Mouse (Mus musculus): Measurements from ENCODE around the gene Ppp4r4.
"Not testable (repeated sequence)": the region's sequence is repeated elsewhere in the genome, so short reads cannot be mapped to it uniquely, and the experiment has no call there.

Ppp4r4 gene

DNA sequence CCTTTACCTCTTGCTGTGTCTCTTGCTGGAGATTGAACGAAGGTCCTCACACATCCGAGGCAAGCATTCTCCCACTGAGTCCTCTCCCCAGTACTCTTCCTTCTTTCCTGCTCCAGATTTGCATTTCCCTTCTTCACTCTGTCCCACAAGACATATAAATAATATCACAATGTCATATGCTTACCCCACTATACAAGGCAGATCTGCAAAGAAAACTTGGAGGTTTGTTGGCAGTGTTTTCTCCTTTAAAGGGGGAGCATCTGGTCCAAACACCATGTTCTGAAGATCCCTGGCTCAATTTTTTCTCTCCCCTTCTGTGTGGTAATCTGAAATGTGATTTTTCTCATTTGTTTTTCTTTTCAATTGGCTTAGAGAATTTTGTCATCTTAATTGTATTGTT, 102.3 kb downstream of the Ppp4r4 start:
- DNase-seq (ENCODE audit: extremely low spot score, low spot score): no peak

DNA sequence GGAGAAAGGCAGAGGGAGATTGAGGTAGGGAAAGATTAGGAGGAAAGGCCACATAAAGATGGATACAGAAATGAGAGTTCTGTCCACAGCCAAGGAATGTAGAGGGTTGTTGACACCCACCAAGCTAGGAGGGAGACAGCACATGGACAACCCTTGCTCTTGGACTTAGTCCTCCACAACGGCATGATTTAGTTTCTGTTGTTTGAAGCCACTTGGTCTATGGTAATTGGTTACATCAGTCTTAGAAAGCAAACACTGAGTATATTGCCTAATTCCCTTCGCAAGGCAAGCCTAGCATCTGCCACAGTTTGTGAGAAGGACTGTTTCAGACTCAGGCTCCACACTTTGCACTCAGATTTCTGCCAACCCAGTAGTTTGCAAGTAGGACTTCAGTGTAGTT, 103.8 kb downstream of the Ppp4r4 start:
- DNase-seq (ENCODE audit: extremely low spot score, low spot score): no peak

DNA sequence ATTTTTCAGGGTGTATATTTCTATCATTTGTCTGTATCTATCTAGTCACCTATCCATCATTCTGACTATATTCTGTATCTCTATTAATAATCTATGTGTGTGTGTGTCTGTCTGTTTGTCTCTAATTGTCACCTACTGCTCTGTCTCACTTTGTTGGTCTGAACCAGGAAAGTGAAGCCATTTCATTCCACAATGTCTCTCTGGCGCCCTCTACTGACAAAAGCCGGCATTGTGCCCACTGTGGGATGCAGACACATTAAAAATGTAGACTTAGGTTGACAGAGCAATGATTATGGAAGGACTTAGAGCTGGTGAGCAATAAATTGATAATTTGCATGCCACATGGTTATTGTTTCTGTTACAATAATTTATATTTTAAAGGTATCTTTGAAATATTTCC, 111.3 kb downstream of the Ppp4r4 start:
- DNase-seq (ENCODE audit: extremely low spot score, low spot score): peak; percentile 88

DNA sequence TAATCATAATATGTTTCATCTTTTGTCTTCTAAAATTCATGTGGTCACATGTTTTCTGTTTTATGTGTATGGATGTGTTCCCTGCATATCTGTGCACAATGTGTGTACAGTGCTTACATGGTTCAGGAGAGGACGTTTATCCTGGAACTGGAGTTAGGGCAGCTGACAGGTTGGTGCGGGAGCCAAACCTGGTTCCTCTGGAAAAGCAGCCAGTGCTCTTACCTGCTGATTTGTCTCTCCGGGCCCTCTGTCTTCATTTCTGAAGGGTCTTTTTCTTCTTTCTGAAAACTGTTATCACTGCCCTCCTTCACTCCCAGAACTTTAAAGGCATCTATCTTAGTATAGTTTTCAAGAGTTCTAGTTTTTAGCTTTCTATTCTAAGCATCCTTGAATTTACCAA, 111.7 kb downstream of the Ppp4r4 start:
- DNase-seq (ENCODE audit: extremely low spot score, low spot score): no peak

DNA sequence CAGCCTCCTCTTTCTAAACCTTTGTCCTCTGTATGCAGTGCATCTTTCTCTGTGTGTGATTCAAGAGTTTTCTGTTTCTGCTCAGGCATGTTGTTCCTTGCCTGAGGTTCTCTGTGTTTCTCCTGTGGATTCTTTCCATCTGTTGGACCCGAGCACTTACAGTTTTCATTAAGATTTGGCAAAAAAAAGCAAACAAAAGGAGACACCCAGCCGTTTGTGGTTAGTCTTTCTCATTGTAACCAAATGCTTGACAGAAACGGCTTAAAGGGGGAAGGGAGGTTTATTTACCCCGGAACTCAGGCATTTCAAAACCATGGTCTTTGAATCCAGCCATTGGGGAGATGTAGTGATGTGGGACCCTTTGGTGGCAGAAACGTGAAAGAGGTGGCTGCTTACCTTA, 112.5 kb downstream of the Ppp4r4 start:
- DNase-seq (ENCODE audit: extremely low spot score, low spot score): no peak

DNA sequence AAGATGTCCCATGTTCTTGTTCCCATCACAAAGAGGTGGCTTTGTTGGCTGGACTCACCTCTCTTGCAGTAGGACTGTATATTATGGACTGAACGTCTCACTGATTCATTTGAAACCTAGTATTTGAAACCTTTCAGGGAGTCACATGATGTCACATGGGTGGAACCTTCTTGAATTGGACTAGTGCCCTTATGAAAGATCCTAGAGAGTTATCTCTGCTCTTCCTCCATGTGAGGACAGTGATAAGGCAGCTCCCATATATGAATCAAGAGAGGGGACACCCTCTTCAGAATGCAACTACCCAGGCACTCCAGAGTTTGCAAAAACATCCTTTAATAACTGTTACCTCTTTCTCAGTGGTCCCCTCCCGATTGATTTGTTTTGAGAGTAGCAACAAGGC, 114.2 kb downstream of the Ppp4r4 start:
- no peak for DNase-seq (ENCODE audit: extremely low spot score, low spot score)

DNA sequence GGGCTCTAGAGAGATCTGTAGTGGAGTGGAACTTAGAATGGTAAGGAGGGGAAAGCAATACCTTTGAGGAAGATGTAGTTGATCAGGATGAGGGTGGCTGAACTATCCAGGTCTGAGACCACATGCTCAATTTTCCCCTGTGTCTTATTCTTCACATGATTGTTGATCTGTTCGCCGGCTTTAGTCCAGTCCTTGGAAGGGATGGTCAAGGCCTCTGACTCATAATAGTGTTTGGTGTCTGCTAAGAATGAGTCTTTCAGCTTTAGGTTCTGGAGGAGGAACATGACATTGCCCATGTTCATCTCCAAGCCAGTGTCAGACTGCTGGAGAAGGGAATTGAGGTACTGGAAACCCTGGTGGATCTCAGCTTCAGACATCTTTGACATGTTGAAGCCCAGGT, 121.8 kb downstream of the Ppp4r4 start:
- DNase-seq (ENCODE audit: extremely low spot score, low spot score): no peak

DNA sequence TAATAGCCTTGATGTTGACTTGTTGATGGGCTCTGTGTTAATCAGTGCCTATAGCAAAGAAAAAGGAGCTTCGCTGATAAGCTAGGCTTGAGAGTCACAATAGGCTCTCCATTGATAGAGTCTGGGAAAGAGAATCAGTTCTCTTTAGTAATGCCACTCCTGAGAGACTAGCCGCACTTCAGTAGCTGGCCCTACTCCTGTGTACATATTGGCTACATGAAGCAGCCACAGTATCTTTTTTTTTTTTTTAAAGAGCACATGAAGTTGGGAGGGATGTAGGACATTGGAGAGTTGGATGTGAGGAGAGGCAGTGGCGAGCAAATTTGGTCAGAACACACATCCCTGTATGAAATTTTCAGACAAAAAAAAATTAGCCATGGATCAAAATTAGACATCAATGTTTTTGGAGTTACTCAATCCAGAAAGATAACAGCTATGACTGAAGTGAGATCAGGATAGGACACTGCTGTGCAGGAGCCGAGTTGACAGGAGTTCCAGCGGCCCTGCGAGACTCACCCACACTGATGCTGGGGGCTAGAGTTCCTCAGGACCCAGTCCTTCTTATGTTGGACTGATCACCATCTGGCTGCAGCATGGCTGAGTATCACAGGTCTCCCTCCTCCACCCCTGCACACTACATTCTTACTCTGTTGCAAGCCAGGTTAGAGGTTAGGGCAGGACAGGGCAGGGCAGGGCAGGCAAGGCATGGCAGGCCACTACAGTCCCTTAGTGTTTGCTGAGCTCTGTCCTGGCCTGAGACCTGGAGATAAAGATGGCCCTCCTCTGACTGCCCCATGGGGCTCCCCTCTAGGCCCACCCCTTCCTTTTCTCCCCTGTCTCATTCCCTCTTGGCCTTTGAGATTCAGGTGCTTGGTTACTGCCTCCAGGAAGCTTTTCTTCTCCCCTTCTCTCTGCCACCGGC, 123.3 kb downstream of the Ppp4r4 start:
- DNase-seq (ENCODE audit: extremely low spot score, low spot score): no peak

DNA sequence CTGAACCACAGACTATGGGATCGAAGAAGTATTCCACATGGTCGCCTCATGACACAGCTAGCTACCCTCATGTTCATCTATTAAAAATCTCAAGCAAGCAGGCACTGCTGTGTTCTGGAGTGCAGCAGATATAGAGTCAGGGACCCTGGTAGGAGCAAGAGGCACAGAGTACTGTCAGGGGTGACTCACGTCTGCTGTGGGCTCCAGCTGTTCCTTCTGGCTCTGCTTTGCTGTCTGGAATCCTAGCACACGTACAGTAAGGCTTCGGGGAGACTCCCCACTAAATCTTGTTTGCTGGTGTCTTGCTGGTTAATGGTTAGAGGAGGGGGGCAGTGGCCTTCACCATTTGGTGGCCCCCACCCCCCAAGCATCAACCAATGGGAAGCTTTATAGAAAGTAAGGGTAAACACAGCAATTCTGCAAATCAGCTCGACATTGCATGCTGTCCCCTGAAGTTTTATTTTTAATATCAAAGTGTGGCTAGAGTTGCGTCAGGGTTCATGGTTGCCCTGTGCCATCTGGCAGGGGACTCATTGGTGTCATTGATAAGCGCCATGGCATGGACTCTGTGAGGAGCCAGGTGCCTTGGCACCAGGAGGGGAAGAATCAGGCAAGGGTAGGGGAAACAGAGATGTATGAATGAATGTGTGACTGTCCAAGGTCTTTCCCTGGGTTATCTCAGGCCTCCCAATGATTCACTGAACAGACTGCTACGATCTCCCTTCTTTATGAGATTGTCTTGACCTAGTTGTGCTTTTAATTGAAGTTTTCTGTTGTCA, 125.0 kb downstream of the Ppp4r4 start, which contains the start of gene Serpina6:
Gene Serpina6, minus strand, starts transcription at position 365 of the 779 bp plus-strand sequence.
- no peak for DNase-seq (ENCODE audit: extremely low spot score, low spot score)

DNA sequence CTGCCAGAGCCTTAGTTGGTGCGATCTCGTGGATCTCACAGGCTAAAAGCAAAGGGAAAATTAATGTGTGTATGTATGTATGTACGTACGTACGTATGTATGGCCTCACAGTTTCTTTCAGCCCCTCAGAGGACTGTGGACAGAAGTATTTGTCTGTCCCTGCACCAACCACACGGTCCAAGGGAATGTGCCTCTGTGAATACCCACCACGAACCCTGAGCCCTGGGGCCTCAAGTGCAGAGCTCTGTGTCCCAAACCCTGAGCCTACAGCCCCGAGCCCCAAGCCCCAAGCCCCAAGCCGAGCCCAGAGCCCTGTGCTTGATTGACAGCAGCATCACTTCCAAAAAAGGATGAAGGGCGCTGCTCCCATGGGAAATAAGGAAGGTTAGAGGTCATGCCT, 125.9 kb downstream of the Ppp4r4 start:
- DNase-seq (ENCODE audit: extremely low spot score, low spot score): no peak

DNA sequence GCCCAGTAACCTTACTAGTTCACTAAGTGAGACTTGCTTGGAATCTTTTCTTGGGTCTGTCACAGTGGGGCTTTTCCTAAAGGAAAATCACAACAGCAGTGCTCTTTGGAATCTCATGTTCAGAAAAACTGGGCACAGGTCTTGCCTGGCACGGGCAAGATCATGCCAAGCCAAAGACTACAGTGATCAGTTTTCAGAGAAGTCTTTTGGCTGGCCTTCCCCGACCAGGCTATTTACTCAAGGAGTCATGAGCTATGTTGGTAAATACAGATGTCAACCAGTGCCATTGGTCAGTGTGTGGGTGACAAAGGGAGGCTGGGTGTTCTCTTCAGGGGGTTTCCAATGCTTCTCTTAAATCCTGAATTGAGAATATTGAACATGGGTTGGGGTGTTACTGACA, 127.1 kb downstream of the Ppp4r4 start:
- no peak for DNase-seq (ENCODE audit: extremely low spot score, low spot score)

DNA sequence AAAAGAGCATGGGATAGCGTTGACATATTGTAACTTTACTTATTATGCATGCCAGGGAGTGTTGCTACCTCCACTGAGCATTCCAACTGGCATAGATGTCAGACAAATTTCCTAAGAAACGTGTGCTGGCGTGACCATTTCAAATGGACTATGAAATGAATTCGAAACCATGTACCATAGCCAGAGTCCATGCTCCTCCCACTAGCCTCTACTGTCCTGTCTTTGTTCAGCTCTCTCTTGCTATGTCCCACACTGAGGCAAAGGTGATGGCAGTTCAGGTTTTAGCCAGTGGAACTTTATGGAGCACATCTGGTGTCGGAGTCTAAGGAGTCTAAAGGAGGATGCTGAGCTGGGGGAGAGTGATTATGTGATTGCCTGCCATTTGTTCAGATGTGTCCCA, 128.0 kb downstream of the Ppp4r4 start:
- no peak for DNase-seq (ENCODE audit: extremely low spot score, low spot score)

DNA sequence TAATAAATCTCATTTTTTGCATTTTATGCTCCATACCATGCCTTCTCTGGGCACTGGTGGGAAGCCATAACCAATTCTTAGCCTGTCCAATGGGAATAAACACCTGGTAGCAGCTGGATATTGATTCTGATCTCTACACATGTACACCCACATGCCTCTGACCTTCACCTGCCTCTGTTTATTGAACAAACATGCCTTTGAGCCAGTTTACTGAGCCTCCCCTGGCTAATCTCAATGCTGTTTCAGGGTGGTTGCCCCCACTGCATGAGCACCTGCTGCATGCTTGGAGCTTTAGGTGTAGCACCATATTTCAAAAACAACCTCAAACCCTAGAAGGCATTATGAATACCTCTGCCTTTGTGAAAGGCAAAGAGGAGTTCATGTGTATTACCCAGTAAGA, 130.0 kb downstream of the Ppp4r4 start:
- not testable (repeated sequence) for DNase-seq (ENCODE audit: extremely low spot score, low spot score)
